Mouse (Mus musculus) fibroblast of lung, adult 2 months (primary cell): Measurements from ENCODE around the gene Grk5.

Source experiments
- DNase-seq: peaks from one replicate; pipeline ENCODE4 v3.0.0-alpha.2; 2011; ENCODE audit warnings: low read depth

Gene Grk5

DNA sequence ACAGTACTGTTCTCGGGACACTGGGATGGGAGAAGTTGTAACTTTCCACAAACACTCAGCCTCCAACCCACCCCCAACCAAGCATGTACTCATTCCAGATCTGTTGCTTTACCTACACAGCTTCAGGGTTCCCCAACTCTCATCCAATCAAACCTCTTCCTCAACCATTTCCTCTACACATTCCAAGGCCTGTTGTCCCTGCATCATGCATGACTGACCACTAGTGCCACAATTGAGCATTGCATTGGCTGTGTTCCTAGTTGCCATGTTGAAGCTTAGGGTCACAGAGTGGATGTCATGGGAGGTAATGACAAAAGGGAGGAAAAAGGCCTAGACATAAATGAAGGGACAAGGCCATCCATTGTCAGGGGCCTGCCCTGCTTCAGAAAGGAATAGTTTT is 175.5 kb downstream of the Grk5 start:
- DNase-seq = no peak

- no peak for DNase-seq
Measured at GRCm38 (mm10) chr19:61078622-61079021, 189.1 kb downstream of the Grk5 start.

GRCm38 (mm10) chr19:61080251-61080749 is 190.8 kb downstream of the Grk5 start:
- no peak for DNase-seq

DNA sequence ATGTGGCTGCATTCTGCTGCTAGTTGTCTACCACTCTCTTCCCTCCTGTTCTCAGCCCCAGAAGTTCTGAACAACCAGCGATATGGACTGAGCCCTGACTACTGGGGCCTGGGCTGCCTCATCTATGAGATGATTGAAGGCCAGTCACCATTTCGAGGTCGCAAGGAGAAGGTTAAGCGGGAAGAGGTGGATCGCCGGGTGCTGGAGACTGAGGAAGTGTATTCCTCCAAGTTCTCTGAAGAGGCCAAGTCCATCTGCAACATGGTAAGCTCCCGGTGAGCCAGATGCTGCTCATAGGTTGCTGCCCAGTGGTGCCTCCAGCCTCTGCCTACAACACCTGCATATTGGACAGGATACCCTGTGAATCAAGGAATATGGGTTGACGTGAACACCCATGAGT is 193.5 kb downstream of the Grk5 start:
- DNase-seq = no peak

DNA sequence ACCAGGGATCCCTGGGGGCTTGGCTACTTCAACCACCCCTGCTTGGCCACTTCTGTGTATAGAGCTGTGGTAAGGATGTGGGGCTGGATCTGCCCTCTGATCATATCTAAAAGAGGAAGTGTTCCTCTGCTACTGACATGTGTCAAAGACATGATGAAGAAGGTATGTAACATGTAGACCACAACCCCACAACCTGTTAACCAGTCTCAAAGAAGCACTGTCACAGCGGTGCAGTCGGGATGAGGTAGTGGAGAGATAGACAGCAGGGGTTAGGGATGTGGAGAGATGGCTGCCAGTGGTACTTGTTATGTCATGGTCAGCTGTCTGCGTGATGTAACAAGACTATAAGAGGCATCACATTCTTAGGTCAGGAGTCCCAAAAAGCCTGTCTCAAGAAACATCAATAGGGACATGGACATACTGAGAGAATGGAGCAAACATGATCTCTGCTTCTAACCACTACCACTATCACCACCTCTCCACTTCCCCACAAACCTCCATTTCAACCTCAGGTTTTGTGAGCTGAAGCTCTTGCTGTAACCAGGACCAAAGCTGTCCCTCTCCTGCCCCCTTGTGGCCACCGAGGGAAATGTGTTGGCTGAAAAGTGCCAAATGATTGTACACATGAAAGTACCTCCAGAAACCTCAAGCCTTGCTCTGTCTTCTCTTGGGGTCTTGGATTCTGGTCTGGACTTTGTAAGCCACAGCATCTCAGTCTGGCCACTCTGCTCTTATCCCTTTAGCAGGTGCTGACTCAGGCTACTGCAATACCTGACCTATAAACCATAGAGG is 194.8 kb downstream of the Grk5 start:
- DNase-seq = peak; percentile 75

DNA sequence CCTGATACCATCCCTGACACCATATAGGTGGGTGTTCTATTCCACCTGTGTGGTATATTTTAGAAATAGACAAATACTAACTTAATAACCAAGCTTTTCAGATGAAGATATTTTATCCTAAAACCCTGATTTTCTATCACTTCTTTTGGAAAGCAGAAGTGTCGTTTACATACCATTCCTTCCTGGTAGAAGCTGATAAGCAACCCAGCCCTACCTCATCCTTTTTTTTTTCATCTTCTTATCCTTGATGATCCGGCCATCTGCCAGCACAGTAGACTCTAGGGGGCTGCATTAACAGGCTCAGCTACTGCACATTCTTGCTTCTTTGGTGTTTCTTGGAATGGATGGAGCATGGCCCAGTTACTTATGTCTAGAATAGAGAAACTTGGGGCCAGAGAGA is 195.7 kb downstream of the Grk5 start:
- DNase-seq = no peak

DNA sequence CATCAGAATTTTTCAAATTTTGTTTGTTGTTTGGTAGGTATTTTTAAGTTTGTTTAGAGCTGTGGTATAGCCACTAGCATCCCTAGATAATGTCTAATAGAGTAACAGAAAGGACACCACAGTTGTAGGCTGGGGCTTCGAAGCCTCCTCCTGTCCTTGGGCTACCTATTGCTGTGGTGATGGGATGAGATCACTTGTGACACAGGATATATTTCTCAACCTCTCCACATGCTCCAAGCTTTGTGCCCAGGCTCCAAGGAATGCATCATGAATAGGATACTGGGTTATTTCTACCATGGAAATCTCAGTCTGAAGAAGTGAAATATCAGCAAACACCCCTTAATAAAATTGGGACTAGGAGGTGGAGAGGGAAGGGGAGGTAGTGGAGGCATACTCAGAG is 198.2 kb downstream of the Grk5 start:
- no peak for DNase-seq

DNA sequence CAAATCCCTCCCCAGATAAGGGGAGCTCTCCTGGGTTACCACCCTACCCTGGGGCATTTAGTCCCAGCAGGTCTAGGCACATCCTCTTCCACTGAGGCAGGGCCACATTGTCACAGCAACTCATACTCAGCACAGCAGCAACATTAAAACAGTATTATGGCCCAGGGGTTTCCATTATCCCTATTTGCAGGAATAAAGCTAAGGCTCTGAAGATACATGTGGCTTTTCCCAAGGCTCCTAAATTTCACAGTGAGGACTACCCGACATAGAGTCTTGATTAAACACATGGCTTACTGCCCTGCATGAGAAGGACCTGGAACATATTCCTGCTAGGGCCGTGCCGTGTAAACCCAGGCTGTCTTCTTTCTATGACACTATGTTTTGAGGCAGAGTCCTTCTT is 199.5 kb downstream of the Grk5 start:
- no peak for DNase-seq

DNA sequence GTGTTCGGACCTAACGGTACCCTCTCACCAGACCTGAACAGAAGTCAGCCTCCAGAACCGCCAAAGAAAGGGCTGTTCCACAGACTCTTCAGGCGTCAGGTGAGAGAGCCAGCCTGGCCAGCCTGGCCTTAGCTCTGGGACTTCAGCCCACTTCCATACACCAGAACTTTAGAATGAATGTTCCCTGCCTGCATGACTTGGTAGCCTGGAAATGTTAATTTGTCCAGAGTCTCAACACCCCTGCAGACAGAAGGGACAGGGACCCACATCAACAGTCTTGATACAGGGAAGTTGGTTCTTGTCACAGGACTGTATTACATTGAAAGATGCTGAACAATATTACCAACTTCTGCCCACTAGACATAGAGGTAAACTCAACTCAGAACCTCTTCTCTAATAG is 201.0 kb downstream of the Grk5 start:
- no peak for DNase-seq

GRCm38 (mm10) chr19:61096776-61097175 is 207.2 kb downstream of the Grk5 start:
- DNase-seq = no peak

- no peak for DNase-seq
Measured at GRCm38 (mm10) chr19:61097764-61098163, 208.2 kb downstream of the Grk5 start.

DNA sequence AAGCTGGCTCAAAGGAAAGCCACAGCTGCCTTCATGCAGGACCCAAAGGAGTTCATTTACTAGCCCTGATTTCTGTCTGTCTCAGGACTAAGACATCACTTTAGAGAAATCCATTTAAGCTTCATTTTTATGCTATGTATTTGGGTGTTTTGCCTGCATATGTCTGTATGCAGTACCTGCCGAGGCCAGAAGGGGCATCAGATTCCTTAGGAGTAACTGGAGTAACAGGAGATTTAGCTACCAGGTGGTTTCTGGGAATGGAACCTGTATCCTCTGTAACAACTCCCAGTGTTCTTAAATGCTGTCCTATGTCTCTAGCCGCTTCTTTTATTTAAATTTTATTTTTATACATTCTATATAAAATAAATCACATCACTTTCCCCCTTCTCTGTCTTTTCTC is 220.6 kb downstream of the Grk5 start:
- no peak for DNase-seq

- no peak for DNase-seq
Measured at GRCm38 (mm10) chr19:61131096-61131495, 241.5 kb downstream of the Grk5 start.

- no peak for DNase-seq
Measured at GRCm38 (mm10) chr19:61138655-61139054, 249.1 kb downstream of the Grk5 start.

DNA sequence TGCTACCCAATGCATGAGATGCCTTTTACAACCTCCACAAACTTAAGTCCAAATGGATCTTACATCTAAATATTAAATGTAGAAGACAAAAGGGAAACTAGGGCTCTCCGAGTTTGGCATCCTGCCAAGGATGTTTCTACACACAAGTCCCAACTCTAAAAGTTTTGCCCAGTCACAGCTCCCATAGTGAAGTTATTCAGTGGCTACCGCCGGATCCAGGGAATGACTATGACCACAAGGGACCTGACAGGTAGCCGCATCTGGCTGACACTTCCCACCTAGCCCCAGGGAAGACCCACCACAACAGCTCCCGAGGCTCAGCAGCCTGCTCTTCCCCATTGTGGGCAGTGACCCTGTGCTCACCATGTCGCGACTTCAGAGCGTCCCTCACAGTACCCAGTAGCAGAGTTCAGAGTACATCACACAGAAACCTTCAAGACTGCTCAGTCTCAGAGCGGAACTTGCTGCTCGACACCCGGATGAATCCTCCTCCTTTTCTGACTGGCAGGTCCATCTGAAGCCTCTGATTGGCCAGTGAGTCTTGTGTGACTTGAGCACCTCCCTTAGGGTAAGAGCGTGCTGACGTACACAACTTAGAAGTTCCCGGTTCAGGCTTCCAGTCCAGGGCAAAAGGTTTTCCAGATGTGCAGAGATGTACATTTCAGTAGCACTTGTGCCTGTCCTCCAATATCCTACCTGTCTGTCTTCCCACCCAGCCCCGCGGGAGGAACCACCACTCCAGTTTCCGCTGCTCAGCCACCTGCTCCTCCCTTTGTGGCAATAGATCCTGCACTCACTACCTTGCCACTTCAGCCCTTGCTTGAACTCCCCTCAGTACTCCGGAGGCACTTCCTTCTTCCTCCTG is 251.0 kb downstream of the Grk5 start, which contains the start of gene Zfp950:
TSS of gene Zfp950 (minus strand) at position 499 of the 865 bp plus-strand sequence.
- DNase-seq = peak; percentile 89

DNA sequence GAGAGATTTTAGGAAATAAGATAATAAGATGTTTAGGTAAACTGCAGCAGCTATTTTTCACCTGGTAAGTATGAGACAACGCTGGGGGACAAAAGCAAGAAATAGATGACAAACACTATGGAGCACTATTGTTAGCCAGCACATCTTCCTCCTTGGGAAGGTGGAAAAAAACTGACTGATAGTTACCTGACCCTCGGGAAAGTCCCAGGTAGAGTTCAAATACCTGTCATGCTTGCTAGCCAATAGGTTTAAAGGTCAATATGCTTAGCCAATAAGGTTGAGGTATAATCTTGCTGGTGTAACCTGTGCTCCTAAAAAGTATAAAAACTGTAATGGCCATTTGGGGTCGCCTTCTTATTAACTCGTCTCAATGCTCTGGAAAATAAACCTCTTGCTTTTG is 251.8 kb downstream of the Grk5 start:
- DNase-seq = no peak
